Mouse (Mus musculus) midbrain, embryonic 10.5 days (tissue): ENCODE measurements at regions not wholly inside any gene's neighbourhood (a gene's known extent, or its start where the extent isn't known, plus 50 kb on each side); places are given as distances from the start of the nearest gene placed in this dataset.

Experiments used
- DNase-seq: peaks from one replicate; pipeline ENCODE4 v3.0.0-alpha.2; 2017; ENCODE audit warnings: low spot score
- H3K27ac ChIP-seq: fragments of 300-500 bp; sonication (generic); replicated peaks from 2 replicates; pipeline ENCODE4 v1.5.1; 2016; ENCODE audit warnings: mild to moderate bottlenecking
- H3K27me3 ChIP-seq: fragments of 300-500 bp; sonication (generic); 2 replicates; pipeline ENCODE4 v1.6.1; 2016; ENCODE audit warnings: low read depth, mild to moderate bottlenecking; ENCODE audit not compliant: poor library complexity, severe bottlenecking
- H3K36me3 ChIP-seq: fragments of 300-500 bp; sonication (generic); 2 replicates; pipeline ENCODE4 v1.6.1; 2016; ENCODE audit warnings: mild to moderate bottlenecking, moderate library complexity
- H3K4me1 ChIP-seq: fragments of 300-500 bp; sonication (generic); 2 replicates; pipeline ENCODE4 v1.6.1; 2016
- H3K4me3 ChIP-seq: fragments of 300-500 bp; sonication (generic); 2 replicates; pipeline ENCODE4 v1.5.1; 2016; ENCODE audit warnings: mild to moderate bottlenecking, moderate library complexity
- H3K9me3 ChIP-seq: fragments of 300-500 bp; sonication (generic); replicated peaks from 2 replicates; pipeline ENCODE4 v1.6.1; 2016; ENCODE audit warnings: mild to moderate bottlenecking
- WGBS: fragments of 180-500 bp; shearing (Covaris S2); methylation state at CpG from one replicate; pipeline ENCODE4 v1.1.7; 2016; 5-methylcytosine and 5-hydroxymethylcytosine counted together

DNA sequence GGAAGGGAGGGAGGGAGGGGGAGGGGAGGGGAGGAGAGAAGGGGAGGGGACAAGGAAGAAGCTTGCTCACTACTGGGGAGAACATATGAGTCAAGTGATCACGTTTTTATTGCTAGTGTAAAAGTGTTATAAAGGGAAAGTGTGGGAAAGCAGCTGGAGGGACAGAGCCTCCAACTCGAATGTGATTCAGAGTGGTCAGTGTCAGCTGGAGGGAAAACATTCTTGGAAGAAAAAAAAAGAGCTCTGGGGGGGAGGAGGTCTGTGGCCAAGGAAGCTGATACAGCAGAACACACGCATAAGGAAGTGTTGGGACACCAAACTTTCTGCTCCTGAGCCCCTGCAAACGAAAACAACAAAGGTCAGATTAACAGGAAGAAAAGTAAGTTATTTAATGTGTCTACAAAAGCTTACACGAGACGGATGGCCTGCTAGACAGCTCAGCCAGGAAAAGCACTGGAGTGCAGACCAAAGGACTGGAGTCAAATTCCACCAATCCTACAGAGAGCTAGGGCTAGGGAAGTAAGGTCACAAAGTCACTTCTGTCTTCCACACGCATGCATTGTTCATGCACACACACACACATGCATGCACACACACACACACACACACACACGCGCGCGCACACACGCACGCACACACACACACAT lies 85.1 kb upstream of the Epcam start:
- H3K36me3 ChIP-seq, result no peaks in the 10 kb centered on the region
- DNase-seq, result no peak
- H3K27ac ChIP-seq, result no peak overlapping the region
- WGBS, result 62% methylated on average over 13 of the region's 13 CpGs
- H3K9me3 ChIP-seq, result peaks cover 3% of the 10 kb centered on the region; the same call in 1 of the 2 replicates
- no peaks in the 10 kb centered on the region for H3K27me3 ChIP-seq
- H3K4me1 ChIP-seq, result 0 out of 2 replicates have a peak, but pooled peaks cover 7% of the 10 kb centered on the region
- H3K4me3 ChIP-seq, result no peak overlapping the region

DNA sequence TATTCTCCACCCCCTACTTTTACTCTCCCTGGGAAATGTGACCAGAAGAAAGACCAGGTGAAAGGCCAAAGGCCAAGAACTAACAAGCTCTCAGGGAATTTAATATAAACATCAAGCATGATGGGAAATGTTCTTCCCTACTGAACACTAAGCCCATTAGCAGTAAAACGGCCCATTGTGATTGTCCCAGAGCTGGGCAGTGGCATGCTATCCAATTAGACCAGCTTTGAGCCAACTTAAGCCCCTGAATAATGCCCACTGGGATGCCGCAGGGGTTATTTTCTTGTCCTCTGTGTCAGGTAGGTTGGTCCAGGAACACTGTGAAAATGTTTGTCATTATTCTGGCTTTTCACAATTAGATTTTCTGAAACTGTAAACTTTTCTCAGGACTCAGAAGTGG lies 81.2 kb upstream of the Epcam start:
- no peak for DNase-seq
- no peak overlapping the region for H3K4me3 ChIP-seq
- H3K27ac ChIP-seq, result no peak overlapping the region
- peaks cover 13% of the 10 kb centered on the region; the same call in 1 of the 2 replicates for H3K4me1 ChIP-seq
- no peaks in the 10 kb centered on the region for H3K36me3 ChIP-seq
- H3K9me3 ChIP-seq, result no peaks in the 10 kb centered on the region
- no peaks in the 10 kb centered on the region for H3K27me3 ChIP-seq
- WGBS, result 32% methylated on average over 2 of the region's 2 CpGs

DNA sequence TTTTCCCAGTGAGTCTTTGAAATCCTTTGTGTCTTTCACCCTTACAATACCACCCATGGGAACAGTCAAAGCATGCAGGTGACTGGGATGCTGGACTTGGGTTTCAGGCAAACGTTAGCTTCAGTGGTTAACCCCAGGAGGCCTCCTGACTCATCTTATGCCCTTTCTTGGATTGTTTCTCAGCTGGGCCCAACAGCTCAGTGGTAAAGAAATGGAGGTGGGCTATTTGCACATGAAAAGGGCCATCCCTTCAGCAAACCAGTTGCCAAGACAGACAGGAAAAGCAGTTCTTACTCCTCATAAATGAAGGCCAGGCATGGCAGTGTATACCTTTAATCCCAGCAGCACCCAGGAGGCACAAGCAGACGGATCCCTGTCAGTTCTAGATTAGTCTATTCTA lies 77.4 kb upstream of the Epcam start:
- H3K9me3 ChIP-seq, result no peaks in the 10 kb centered on the region
- H3K36me3 ChIP-seq, result no peaks in the 10 kb centered on the region
- 14% methylated on average over 2 of the region's 2 CpGs for WGBS
- peaks cover 13% of the 10 kb centered on the region; the same call in 1 of the 2 replicates for H3K4me1 ChIP-seq
- H3K27me3 ChIP-seq, result no peaks in the 10 kb centered on the region
- DNase-seq, result no peak
- no peak overlapping the region for H3K4me3 ChIP-seq
- H3K27ac ChIP-seq, result no peak overlapping the region

DNA sequence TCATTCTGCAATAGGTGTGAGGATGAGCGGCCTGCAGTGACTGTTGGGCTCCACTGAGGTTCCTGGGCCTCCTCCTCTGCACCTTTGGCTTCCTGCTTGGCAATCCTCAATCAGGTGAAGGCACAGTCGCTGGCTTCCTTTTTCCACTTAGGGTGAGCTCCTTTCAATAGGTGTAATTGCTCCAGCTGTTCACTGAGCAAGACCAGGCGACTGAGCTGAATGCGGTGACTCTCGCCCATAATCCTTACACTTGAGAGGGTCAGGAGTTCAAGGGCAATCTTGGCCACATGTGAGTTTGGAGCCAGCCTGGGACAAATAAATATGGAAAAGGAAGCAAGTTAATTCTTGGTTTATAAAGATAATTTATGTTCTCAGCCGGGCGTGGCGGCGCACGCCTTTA lies 76.1 kb upstream of the Epcam start:
- Histone ChIP-seq H3K27me3 (no peaks in the 10 kb centered on the region), H3K36me3 (no peaks in the 10 kb centered on the region), H3K4me1 (peaks cover 8% of the 10 kb centered on the region; the same call in 1 of the 2 replicates), H3K27ac (no peak overlapping the region), H3K4me3 (no peak overlapping the region), H3K9me3 (no peaks in the 10 kb centered on the region)
- no peak for DNase-seq
- 91% methylated on average over 10 of the region's 10 CpGs for WGBS

DNA sequence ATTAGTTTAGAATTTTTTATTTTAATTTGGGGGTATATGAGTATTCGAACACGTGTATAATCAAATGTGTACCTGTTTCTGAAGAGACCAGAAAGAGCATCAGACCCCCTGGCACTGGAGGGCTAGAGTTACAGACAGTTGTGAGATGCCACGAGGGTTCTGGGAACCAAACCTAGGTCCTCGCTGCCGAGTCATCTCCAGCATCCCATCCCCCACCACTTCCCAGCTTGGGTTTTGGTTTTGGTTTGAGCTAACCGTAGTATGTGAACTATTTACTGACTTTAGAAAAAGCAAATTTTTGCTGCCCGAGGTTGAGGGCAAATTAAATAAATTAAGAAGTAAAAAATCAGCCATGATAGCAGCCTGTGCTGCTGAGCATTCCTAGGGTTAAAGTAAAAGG lies 74.9 kb upstream of the Epcam start:
- Histone ChIP-seq H3K4me3 (no peak overlapping the region), H3K9me3 (no peaks in the 10 kb centered on the region), H3K27me3 (peaks cover 3% of the 10 kb centered on the region; the same call in 1 of the 2 replicates), H3K36me3 (no peaks in the 10 kb centered on the region), H3K4me1 (peaks cover 6% of the 10 kb centered on the region; the same call in 1 of the 2 replicates), H3K27ac (no peak overlapping the region)
- WGBS, result 88% methylated on average over 7 of the region's 7 CpGs
- DNase-seq, result no peak

DNA sequence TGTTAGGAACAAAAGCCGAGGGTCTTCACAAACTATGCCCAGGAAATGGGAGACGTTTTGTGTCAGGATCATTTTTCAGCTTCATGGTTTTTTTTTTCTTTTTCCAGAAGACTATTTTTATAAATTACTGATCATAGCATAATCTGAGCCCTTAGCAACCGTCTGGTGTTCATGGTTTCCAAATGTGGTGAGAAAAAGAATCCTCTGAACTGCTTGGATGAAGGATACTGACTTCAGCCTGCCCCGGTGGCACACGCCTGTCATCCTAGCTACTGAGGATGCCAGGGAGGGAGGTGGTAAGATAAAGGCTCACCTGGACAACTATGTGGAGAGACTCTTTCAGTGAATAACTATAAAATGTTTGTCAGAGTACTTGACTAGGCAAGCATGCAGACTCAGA lies 72.4 kb upstream of the Epcam start:
- 92% methylated on average over 5 of the region's 5 CpGs for WGBS
- Histone ChIP-seq H3K9me3 (no peaks in the 10 kb centered on the region), H3K27ac (no peak overlapping the region)

DNA sequence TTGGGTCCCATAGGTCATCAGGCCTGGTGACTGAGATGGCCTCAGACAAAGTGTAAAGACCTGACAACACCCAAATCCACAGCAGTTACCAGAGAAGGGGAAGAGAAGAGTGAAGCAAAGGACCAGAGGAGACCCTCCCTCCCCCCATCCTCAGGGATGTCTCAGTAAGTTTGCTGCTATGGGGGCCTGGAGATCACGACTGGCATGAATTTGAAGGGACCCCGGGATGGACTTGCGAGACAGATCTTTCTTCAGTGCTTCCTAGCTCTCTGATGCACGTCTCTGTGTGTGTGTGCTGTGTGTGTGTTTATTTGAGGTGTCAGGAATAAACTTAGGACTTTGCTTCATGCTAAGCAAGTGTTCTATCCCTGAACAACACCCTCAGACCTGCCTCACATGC lies 70.1 kb upstream of the Epcam start:
- Histone ChIP-seq H3K9me3 (no peaks in the 10 kb centered on the region), H3K27ac (no peak overlapping the region), H3K4me1 (peaks cover 9% of the 10 kb centered on the region), H3K4me3 (no peak overlapping the region), H3K27me3 (peaks cover 24% of the 10 kb centered on the region), H3K36me3 (no peaks in the 10 kb centered on the region)
- DNase-seq, result no peak
- 77% methylated on average over 4 of the region's 4 CpGs for WGBS

More for the DNA sequence above, 72.4 kb upstream of the Epcam start:
- Histone ChIP-seq H3K4me3 (no peak overlapping the region), H3K27me3 (peaks cover 12% of the 10 kb centered on the region; the same call in 1 of the 2 replicates), H3K4me1 (peaks cover 10% of the 10 kb centered on the region), H3K36me3 (no peaks in the 10 kb centered on the region)
- DNase-seq, result no peak

DNA sequence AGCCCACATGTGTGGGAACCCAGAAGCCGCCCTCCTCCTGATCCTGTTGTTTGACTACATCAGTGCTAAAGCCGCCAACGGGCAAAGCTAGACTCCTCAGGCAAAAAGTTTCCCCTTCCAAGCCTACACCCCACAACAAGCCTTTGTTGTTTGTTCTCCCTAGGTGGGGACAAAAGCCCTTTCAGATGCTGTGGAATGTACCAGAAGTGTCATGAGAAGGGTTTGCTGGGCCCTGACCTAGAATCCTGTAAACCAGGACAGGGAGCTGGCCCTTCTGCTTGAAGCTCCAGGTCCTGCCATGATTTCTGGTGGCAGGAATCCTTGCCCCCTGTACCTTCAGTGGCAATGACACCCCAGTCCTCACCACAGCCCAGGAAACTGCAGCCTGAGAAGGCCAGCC lies 69.5 kb upstream of the Epcam start:
- peaks cover 15% of the 10 kb centered on the region for H3K4me1 ChIP-seq
- no peaks in the 10 kb centered on the region for H3K9me3 ChIP-seq
- no peaks in the 10 kb centered on the region for H3K36me3 ChIP-seq
- 56% methylated on average over 3 of the region's 3 CpGs for WGBS
- DNase-seq, result no peak
- peaks cover 29% of the 10 kb centered on the region for H3K27me3 ChIP-seq
- no peak overlapping the region for H3K27ac ChIP-seq
- H3K4me3 ChIP-seq, result no peak overlapping the region

DNA sequence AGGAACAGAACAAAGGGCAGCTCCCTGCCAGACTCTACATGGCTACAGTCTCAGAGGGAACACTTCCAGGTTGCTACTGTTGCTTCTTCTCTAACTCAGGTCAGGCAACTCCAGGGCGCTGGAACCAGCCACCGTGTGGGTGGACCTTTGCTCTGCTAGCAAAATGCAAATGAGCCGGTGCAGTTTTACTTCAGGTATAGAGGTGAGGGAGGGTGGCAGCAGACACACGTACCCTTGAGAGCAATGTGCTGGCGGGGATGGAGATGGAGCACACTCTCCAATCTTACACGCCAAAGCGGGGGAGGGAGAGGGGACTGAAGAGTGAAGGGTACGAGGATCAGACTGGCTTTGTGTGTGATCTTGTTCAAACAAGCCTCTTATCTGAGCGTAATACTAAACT lies 68.8 kb upstream of the Epcam start:
- Histone ChIP-seq H3K4me3 (no peak overlapping the region), H3K27me3 (peaks cover 29% of the 10 kb centered on the region), H3K36me3 (no peaks in the 10 kb centered on the region), H3K4me1 (peaks cover 18% of the 10 kb centered on the region), H3K27ac (no peak overlapping the region), H3K9me3 (no peaks in the 10 kb centered on the region)
- DNase-seq, result no peak
- WGBS, result 56% methylated on average over 9 of the region's 9 CpGs

DNA sequence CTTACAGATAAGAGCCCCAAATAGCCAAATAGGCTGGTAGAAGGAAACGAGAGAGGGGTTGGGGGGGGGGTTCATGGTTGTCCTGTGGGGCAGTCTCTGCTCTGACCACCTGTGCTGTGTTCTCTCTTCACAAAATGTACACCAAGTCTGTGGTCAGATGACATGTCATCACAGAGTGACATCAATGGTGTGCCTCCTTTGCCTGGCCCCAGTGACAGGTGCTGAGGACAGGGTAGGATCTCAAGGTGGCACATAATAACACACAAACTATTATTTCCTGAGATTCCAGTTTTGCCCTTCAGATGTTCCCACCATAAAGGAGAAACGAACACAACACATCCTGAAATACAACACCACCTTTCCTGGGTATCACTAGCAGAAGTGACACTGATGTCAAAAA lies 68.3 kb upstream of the Epcam start:
- Histone ChIP-seq H3K9me3 (no peaks in the 10 kb centered on the region), H3K4me1 (peaks cover 18% of the 10 kb centered on the region), H3K36me3 (no peaks in the 10 kb centered on the region), H3K4me3 (no peak overlapping the region), H3K27ac (no peak overlapping the region), H3K27me3 (peaks cover 29% of the 10 kb centered on the region)
- 63% methylated on average over 2 of the region's 2 CpGs for WGBS
- DNase-seq, result no peak

DNA sequence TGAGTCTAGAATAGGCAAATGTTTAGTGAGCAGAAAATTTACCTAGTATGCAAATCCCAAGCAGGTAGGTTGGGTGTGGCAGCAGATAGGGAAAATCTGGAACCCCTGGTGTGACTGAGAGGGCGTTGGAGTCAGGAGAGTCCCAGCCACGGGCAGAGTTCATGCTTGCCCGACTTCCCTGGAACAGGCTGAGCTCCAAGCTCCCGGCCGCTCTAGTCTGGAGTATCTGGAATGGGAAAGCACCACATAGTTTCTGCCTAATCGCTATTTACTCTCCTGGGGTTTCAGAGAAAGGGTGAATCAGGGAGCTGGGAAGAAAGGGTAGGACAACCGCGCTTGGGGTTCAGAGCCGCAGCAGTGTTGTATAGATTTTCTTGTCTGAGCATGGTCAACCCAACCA lies 65.8 kb upstream of the Epcam start:
- Histone ChIP-seq H3K36me3 (no peaks in the 10 kb centered on the region), H3K27ac (no peak overlapping the region), H3K4me1 (peaks cover 25% of the 10 kb centered on the region), H3K27me3 (peaks cover 34% of the 10 kb centered on the region), H3K4me3 (no peak overlapping the region), H3K9me3 (no peaks in the 10 kb centered on the region)
- no peak for DNase-seq
- 77% methylated on average over 9 of the region's 9 CpGs for WGBS

DNA sequence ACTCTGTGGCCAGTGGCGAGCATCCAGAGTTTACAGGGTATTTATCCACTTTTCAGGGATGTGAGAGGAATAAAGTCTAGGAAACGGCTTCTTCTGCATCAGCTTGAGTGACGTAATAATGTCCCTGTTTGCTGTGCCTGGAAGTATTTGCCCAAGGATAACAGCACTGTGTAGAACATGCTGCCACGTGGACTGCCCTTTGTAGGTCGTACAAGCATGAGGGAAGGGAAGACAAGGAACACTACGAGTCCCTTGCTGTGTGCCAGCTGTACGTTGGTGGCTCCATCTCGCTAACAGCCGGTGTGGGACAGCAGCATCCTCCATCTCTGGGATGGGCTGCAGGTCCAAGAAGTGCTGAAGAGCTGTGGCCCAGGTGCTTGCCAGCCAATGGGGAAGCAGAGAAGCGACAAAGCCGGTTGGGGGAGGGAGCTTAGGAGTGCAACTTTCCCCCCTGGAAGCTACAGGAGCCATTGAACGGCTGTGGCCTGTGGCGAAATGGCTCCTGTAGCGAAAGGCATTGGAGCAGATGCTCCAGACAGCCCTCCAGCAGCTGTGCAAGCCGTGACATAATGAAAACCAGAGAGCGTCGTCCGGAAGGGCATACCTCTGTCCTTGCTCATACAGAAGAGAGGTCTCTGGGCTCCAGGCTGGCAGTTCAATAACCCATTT lies 65.0 kb upstream of the Epcam start:
- Histone ChIP-seq H3K36me3 (no peaks in the 10 kb centered on the region), H3K4me1 (peaks cover 25% of the 10 kb centered on the region), H3K9me3 (no peaks in the 10 kb centered on the region), H3K4me3 (peak overlapping the region; percentile 41; the same call in 1 of the 2 replicates), H3K27me3 (peaks cover 33% of the 10 kb centered on the region), H3K27ac (no peak overlapping the region)
- DNase-seq, result peak; percentile 39
- 41% methylated on average over 18 of the region's 18 CpGs for WGBS

DNA sequence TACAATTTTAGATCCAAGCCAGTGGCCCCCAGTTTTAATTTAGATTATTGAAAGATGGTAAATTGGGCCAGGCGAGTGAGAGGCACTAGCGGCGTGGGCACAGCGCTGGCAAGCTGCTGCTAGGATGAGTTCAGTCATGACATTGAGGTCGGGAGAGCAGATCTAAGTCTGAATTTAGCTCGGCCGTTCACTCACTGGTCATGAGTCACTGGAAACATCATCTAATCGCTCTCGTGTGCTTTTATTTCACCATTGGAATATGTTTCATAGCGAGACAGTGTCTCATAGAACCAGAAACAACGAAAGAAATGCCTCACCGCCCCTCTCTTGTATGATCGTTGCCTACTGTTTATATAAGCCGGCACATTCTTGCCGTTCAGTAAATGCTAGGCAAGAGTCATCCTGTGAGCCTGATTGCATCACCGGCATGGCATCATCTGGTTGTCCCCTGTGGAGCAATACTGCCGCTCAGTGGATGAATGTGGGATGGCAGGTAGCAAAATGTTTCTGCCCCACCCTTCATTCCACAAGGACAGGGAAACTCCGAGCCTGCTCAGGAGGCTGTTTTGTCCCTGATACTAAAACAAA lies 64.3 kb upstream of the Epcam start:
- Histone ChIP-seq H3K9me3 (no peaks in the 10 kb centered on the region), H3K36me3 (no peaks in the 10 kb centered on the region), H3K27me3 (peaks cover 26% of the 10 kb centered on the region), H3K4me1 (peaks cover 25% of the 10 kb centered on the region), H3K4me3 (peak overlapping the region; percentile 41), H3K27ac (no peak overlapping the region)
- DNase-seq, result peak; percentile 90
- WGBS, result 14% methylated on average over 18 of the region's 18 CpGs
